Mouse (Mus musculus) liver, embryonic 11.5 days (tissue): ENCODE data around the gene Gpatch4. TPM values are rescaled to one million over a fixed set of nuclear protein-coding genes. Genes with fewer than 3 reads are reported as not detected.
A peak's percentile ranks its signal among the peaks of the same experiment; 100 is the strongest.

Source experiments
- ATAC-seq: fragments of 200-750 bp; cut with Nextera tagmentation; replicated peaks from 2 replicates; pipeline ENCODE4 v1.8.0; 2017; ENCODE audit warnings: moderate number of reproducible peaks, mild to moderate bottlenecking, moderate TSS enrichment, moderate library complexity; ENCODE audit not compliant: low FRiP score
- DNase-seq: peaks from one replicate; pipeline ENCODE4 v3.0.0-alpha.2; 2017; ENCODE audit warnings: low spot score
- H3K27ac ChIP-seq: fragments of 300-500 bp; sonication (generic); 2 replicates; pipeline ENCODE4 v1.5.1; 2014; ENCODE audit warnings: mild to moderate bottlenecking, low read depth, low read length, control low read depth
- H3K27me3 ChIP-seq: fragments of 300-500 bp; sonication (generic); replicated peaks from 2 replicates; pipeline ENCODE4 v1.6.1; 2014; ENCODE audit warnings: low read length, mixed read lengths; ENCODE audit not compliant: control insufficient read depth, insufficient read depth
- H3K36me3 ChIP-seq: fragments of 300-500 bp; sonication (generic); 2 replicates; pipeline ENCODE4 v1.6.1; 2014; ENCODE audit warnings: mild to moderate bottlenecking, low read length, moderate library complexity, mixed read lengths; ENCODE audit not compliant: control insufficient read depth, insufficient read depth
- H3K4me1 ChIP-seq: fragments of 300-500 bp; sonication (generic); replicated peaks from 2 replicates; pipeline ENCODE4 v1.6.1; 2014; ENCODE audit warnings: low read length, mixed read lengths; ENCODE audit not compliant: control insufficient read depth, insufficient read depth
- H3K4me2 ChIP-seq: fragments of 300-500 bp; sonication (generic); 2 replicates; pipeline ENCODE4 v1.6.1; 2014; ENCODE audit warnings: mild to moderate bottlenecking, control low read depth, moderate library complexity
- H3K4me3 ChIP-seq: fragments of 300-500 bp; sonication (generic); 2 replicates; pipeline ENCODE4 v1.5.1; 2014; ENCODE audit warnings: low read depth, low read length, control low read depth
- H3K9ac ChIP-seq: fragments of 300-500 bp; sonication (generic); 2 replicates; pipeline ENCODE4 v1.6.1; 2014; ENCODE audit warnings: low read depth, low read length, control low read depth
- H3K9me3 ChIP-seq: fragments of 300-500 bp; sonication (generic); 2 replicates; pipeline ENCODE4 v1.6.1; 2016; ENCODE audit warnings: low read length, inconsistent platforms, mixed read lengths; ENCODE audit not compliant: control insufficient read depth
- WGBS: fragments of 180-500 bp; shearing (Covaris S2); extraction: QIAGEN DNeasy Blood & Tissue Kit; methylation state at CpG from one replicate; pipeline ENCODE4 v1.1.7; 2014; 5-methylcytosine and 5-hydroxymethylcytosine counted together
- polyA plus RNA-seq: library from polyadenylated mRNA; unstranded; fragments of >200 nt; fragmentation: Nextera tagmentation; extraction: Ambion mirVana; gene quantifications from 2 replicates; pipeline ENCODE4 v1.2.1, GENCODE M21; 2014

Gpatch4 gene
- polyA plus RNA-seq, 1 experiment from 2014 or later, result 60.7 TPM

- H3K27ac ChIP-seq, result no peak overlapping the region
- ATAC-seq, result no peak
- DNase-seq, result no peak
- no peak overlapping the region for H3K4me3 ChIP-seq
- no peak overlapping the region for H3K4me2 ChIP-seq
- H3K4me1 ChIP-seq, result no peaks in the 10 kb centered on the region; the same call in 1 of the 2 replicates
- H3K9me3 ChIP-seq, result no peaks in the 10 kb centered on the region; the same call in 1 of the 2 replicates
- no peaks in the 10 kb centered on the region for H3K36me3 ChIP-seq
- H3K27me3 ChIP-seq, result peaks cover 85% of the 10 kb centered on the region
- H3K9ac ChIP-seq, result no peak overlapping the region
- 15% methylated on average over 11 of the region's 11 CpGs for WGBS
These were observed 41.9 kb upstream of the Gpatch4 start for GRCm38 (mm10) chr3:88000816-88001595.

GRCm38 (mm10) chr3:88002291-88002976, 40.5 kb upstream of the Gpatch4 start:
- Histone ChIP-seq H3K4me2 (no peak overlapping the region), H3K9ac (no peak overlapping the region), H3K9me3 (no peaks in the 10 kb centered on the region; the same call in 1 of the 2 replicates), H3K36me3 (no peaks in the 10 kb centered on the region), H3K4me3 (no peak overlapping the region), H3K27me3 (peaks cover 70% of the 10 kb centered on the region), H3K4me1 (no peaks in the 10 kb centered on the region), H3K27ac (no peak overlapping the region)
- no peak for ATAC-seq
- DNase-seq, result no peak
- WGBS, result 6% methylated on average over 17 of the region's 17 CpGs

- WGBS, result 70% methylated on average over 18 of the region's 18 CpGs
- DNase-seq, result no peak
- H3K27me3 ChIP-seq, result peaks cover 36% of the 10 kb centered on the region
- no peaks in the 10 kb centered on the region for H3K36me3 ChIP-seq
- H3K4me2 ChIP-seq, result no peak overlapping the region
- no peaks in the 10 kb centered on the region for H3K4me1 ChIP-seq
- H3K9me3 ChIP-seq, result no peaks in the 10 kb centered on the region; the same call in 1 of the 2 replicates
- ATAC-seq, result no peak
- H3K9ac ChIP-seq, result no peak overlapping the region
- H3K4me3 ChIP-seq, result no peak overlapping the region
- no peak overlapping the region for H3K27ac ChIP-seq
These were observed 36.8 kb upstream of the Gpatch4 start for GRCm38 (mm10) chr3:88005822-88006786.

- no peaks in the 10 kb centered on the region for H3K4me1 ChIP-seq
- H3K27me3 ChIP-seq, result peaks cover 8% of the 10 kb centered on the region
- no peak overlapping the region for H3K4me3 ChIP-seq
- WGBS, result 10% methylated on average over 6 of the region's 6 CpGs
- H3K36me3 ChIP-seq, result no peaks in the 10 kb centered on the region
- no peaks in the 10 kb centered on the region; the same call in 1 of the 2 replicates for H3K9me3 ChIP-seq
- ATAC-seq (no peak), DNase-seq (no peak)
- no peak overlapping the region for H3K4me2 ChIP-seq
- no peak overlapping the region for H3K9ac ChIP-seq
- H3K27ac ChIP-seq, result no peak overlapping the region
These were observed 32.2 kb upstream of the Gpatch4 start for GRCm38 (mm10) chr3:88010634-88011265.

GRCm38 (mm10) chr3:88022322-88023191, 20.4 kb upstream of the Gpatch4 start:
- Histone ChIP-seq H3K27ac (no peak overlapping the region), H3K9me3 (no peaks in the 10 kb centered on the region), H3K27me3 (peaks cover 70% of the 10 kb centered on the region), H3K4me2 (peak overlapping the region; percentile 98), H3K36me3 (no peaks in the 10 kb centered on the region), H3K9ac (peak overlapping the region; percentile 26; the same call in 1 of the 2 replicates), H3K4me3 (peak overlapping the region; percentile 52), H3K4me1 (peaks cover 11% of the 10 kb centered on the region)
- DNase-seq (peak; percentile 92), ATAC-seq (peak; percentile 85)
- WGBS, result 2% methylated on average over 66 of the region's 66 CpGs

- peaks cover 11% of the 10 kb centered on the region for H3K4me1 ChIP-seq
- peaks cover 6% of the 10 kb centered on the region; the same call in 1 of the 2 replicates for H3K9me3 ChIP-seq
- no peaks in the 10 kb centered on the region for H3K36me3 ChIP-seq
- peak overlapping the region; percentile 98 for H3K4me2 ChIP-seq
- DNase-seq (no peak), ATAC-seq (peak; percentile 48)
- H3K4me3 ChIP-seq, result peak overlapping the region; percentile 52
- WGBS, result 1% methylated on average over 81 of the region's 81 CpGs
- no peak overlapping the region for H3K27ac ChIP-seq
- H3K9ac ChIP-seq, result no peak overlapping the region
- H3K27me3 ChIP-seq, result peaks cover 70% of the 10 kb centered on the region
These were observed 19.5 kb upstream of the Gpatch4 start for GRCm38 (mm10) chr3:88023192-88024074.

GRCm38 (mm10) chr3:88026823-88027222, 16.1 kb upstream of the Gpatch4 start:
- no peak overlapping the region for H3K4me2 ChIP-seq
- no peak for DNase-seq
- H3K27me3 ChIP-seq, result peaks cover 67% of the 10 kb centered on the region
- WGBS, result 58% methylated on average over 7 of the region's 7 CpGs
- no peak overlapping the region for H3K27ac ChIP-seq
- no peak for ATAC-seq
- H3K36me3 ChIP-seq, result no peaks in the 10 kb centered on the region
- H3K9me3 ChIP-seq, result peaks cover 6% of the 10 kb centered on the region; the same call in 1 of the 2 replicates
- peaks cover 11% of the 10 kb centered on the region for H3K4me1 ChIP-seq
- H3K4me3 ChIP-seq, result no peak overlapping the region
- no peak overlapping the region for H3K9ac ChIP-seq
